Mouse (Mus musculus) forebrain, embryonic 14.5 days (tissue): ENCODE measurements around the gene Nkx3-2. TPM values are rescaled to one million over a fixed set of nuclear protein-coding genes. Genes with fewer than 3 reads are reported as not detected.
A peak's percentile ranks its signal among the peaks of the same experiment; 100 is the strongest.

Experiments used
- ATAC-seq: fragments of 200-750 bp; cut with Nextera tagmentation; 2 replicates; pipeline ENCODE4 v1.8.0; 2017; ENCODE audit warnings: mild to moderate bottlenecking, moderate library complexity
- DNase-seq: peaks from one replicate; pipeline ENCODE4 v3.0.0-alpha.2; 2015; ENCODE audit warnings: low spot score
- H3K27ac ChIP-seq: fragments of 300-500 bp; sonication (generic); 2 replicates; pipeline ENCODE4 v1.5.1; 2014; ENCODE audit warnings: low read depth, mild to moderate bottlenecking, control low read depth, low read length, moderate library complexity
- H3K27me3 ChIP-seq: fragments of 300-500 bp; sonication (generic); replicated peaks from 2 replicates; pipeline ENCODE4 v1.6.1; 2014; ENCODE audit warnings: low read length, control low read depth, mixed read lengths; ENCODE audit not compliant: control insufficient read depth, insufficient read depth
- H3K36me3 ChIP-seq: fragments of 300-500 bp; sonication (generic); 2 replicates; pipeline ENCODE4 v1.6.1; 2014; ENCODE audit warnings: low read length, control low read depth; ENCODE audit not compliant: control insufficient read depth, insufficient read depth
- H3K4me1 ChIP-seq: fragments of 300-500 bp; sonication (generic); 2 replicates; pipeline ENCODE4 v1.6.1; 2014; ENCODE audit warnings: antibody characterized with exemption, low read length, control low read depth; ENCODE audit not compliant: control insufficient read depth, insufficient read depth
- H3K4me2 ChIP-seq: fragments of 300-500 bp; sonication (generic); 2 replicates; pipeline ENCODE4 v1.6.1; 2014; ENCODE audit warnings: mild to moderate bottlenecking, control low read depth, low read length
- H3K4me3 ChIP-seq: fragments of 300-500 bp; sonication (generic); 2 replicates; pipeline ENCODE4 v1.5.1; 2014; ENCODE audit warnings: low read depth, low read length, control low read depth
- H3K9ac ChIP-seq: fragments of 300-500 bp; sonication (generic); 2 replicates; pipeline ENCODE4 v1.6.1; 2014; ENCODE audit warnings: mild to moderate bottlenecking, low read length, control low read depth, moderate library complexity
- H3K9me3 ChIP-seq: fragments of 300-500 bp; sonication (generic); replicated peaks from 2 replicates; pipeline ENCODE4 v1.6.1; 2016; ENCODE audit warnings: low read length, control low read depth, mixed read lengths; ENCODE audit not compliant: control insufficient read depth
- WGBS: fragments of 180-500 bp; shearing (Covaris S2); extraction: QIAGEN DNeasy Blood & Tissue Kit; methylation state at CpG from one replicate; pipeline ENCODE4 v1.1.7; 2014; 5-methylcytosine and 5-hydroxymethylcytosine counted together
- polyA plus RNA-seq: library from polyadenylated mRNA; unstranded; fragments of >200 nt; fragmentation: Nextera tagmentation; extraction: Ambion mirVana; gene quantifications from 2 replicates; pipeline ENCODE4 v1.2.1, GENCODE M21; 2014

Gene Nkx3-2
- polyA plus RNA-seq, 1 experiment from 2014 or later = not detected

GRCm38 (mm10) chr5:41766406-41767010 is 2.2 kb upstream of the Nkx3-2 start:
- 3% methylated on average over 27 of the region's 27 CpGs for WGBS
- peaks cover 10% of the 10 kb centered on the region for H3K4me1 ChIP-seq
- no peak for DNase-seq
- H3K9me3 ChIP-seq = no peaks in the 10 kb centered on the region
- no peaks in the 10 kb centered on the region for H3K36me3 ChIP-seq
- no peak overlapping the region for H3K4me2 ChIP-seq
- H3K27ac ChIP-seq = no peak overlapping the region
- no peak for ATAC-seq
- H3K9ac ChIP-seq = no peak overlapping the region
- H3K27me3 ChIP-seq = peaks cover 67% of the 10 kb centered on the region
- H3K4me3 ChIP-seq = no peak overlapping the region

- 2% methylated on average over 14 of the region's 14 CpGs for WGBS
- peaks cover 74% of the 10 kb centered on the region for H3K27me3 ChIP-seq
- ATAC-seq (no peak), DNase-seq (no peak)
- no peaks in the 10 kb centered on the region for H3K9me3 ChIP-seq
- H3K4me2 ChIP-seq = no peak overlapping the region
- H3K4me3 ChIP-seq = no peak overlapping the region
- H3K27ac ChIP-seq = no peak overlapping the region
- H3K36me3 ChIP-seq = no peaks in the 10 kb centered on the region
- peaks cover 10% of the 10 kb centered on the region for H3K4me1 ChIP-seq
- H3K9ac ChIP-seq = no peak overlapping the region
These were observed 1.5 kb upstream of the Nkx3-2 start for GRCm38 (mm10) chr5:41765626-41766405.

- Histone ChIP-seq H3K4me3 (peak overlapping the region; percentile 27; the same call in 1 of the 2 replicates), H3K9ac (no peak overlapping the region), H3K36me3 (no peaks in the 10 kb centered on the region), H3K27ac (no peak overlapping the region), H3K4me1 (peaks cover 10% of the 10 kb centered on the region), H3K27me3 (peaks cover 87% of the 10 kb centered on the region), H3K4me2 (peak overlapping the region; percentile 49), H3K9me3 (no peaks in the 10 kb centered on the region)
- DNase-seq (no peak), ATAC-seq (0 out of 2 replicates have a peak, but pooled peaks have one; percentile 22)
- under 1% methylated on average over 37 of the region's 41 CpGs for WGBS
These were observed 1.2 kb downstream of the Nkx3-2 start for GRCm38 (mm10) chr5:41762947-41763730.

- DNase-seq (no peak), ATAC-seq (no peak)
- 2% methylated on average over 27 of the region's 27 CpGs for WGBS
- Histone ChIP-seq H3K27ac (no peak overlapping the region), H3K4me2 (no peak overlapping the region), H3K36me3 (no peaks in the 10 kb centered on the region), H3K4me3 (peak overlapping the region; percentile 1; the same call in 1 of the 2 replicates), H3K4me1 (peaks cover 7% of the 10 kb centered on the region), H3K9me3 (no peaks in the 10 kb centered on the region), H3K9ac (no peak overlapping the region), H3K27me3 (peaks cover 87% of the 10 kb centered on the region)
These were observed 2.0 kb downstream of the Nkx3-2 start for GRCm38 (mm10) chr5:41762141-41762946.

- ATAC-seq = no peak
- under 1% methylated on average over 54 of the region's 56 CpGs for WGBS
- H3K27ac ChIP-seq = no peak overlapping the region
These were observed 2.7 kb downstream of the Nkx3-2 start for GRCm38 (mm10) chr5:41761509-41762140.

GRCm38 (mm10) chr5:41760831-41761508 is 3.3 kb downstream of the Nkx3-2 start:
- Histone ChIP-seq H3K9me3 (no peaks in the 10 kb centered on the region), H3K9ac (no peak overlapping the region), H3K36me3 (no peaks in the 10 kb centered on the region), H3K4me2 (no peak overlapping the region), H3K4me3 (peak overlapping the region; percentile 1; the same call in 1 of the 2 replicates), H3K27ac (no peak overlapping the region), H3K4me1 (peaks cover 6% of the 10 kb centered on the region; the same call in 1 of the 2 replicates), H3K27me3 (peaks cover 86% of the 10 kb centered on the region)
- ATAC-seq (no peak), DNase-seq (no peak)
- WGBS = under 1% methylated on average over 22 of the region's 22 CpGs

More at GRCm38 (mm10) chr5:41761509-41762140, 2.7 kb downstream of the Nkx3-2 start:
- peak overlapping the region; percentile 1 for H3K4me3 ChIP-seq
- no peak overlapping the region for H3K4me2 ChIP-seq
- H3K4me1 ChIP-seq = peaks cover 6% of the 10 kb centered on the region; the same call in 1 of the 2 replicates
- no peaks in the 10 kb centered on the region for H3K9me3 ChIP-seq
- no peak overlapping the region for H3K9ac ChIP-seq
- DNase-seq = no peak
- no peaks in the 10 kb centered on the region for H3K36me3 ChIP-seq
- H3K27me3 ChIP-seq = peaks cover 87% of the 10 kb centered on the region

- ATAC-seq (no peak), DNase-seq (no peak)
- no peak overlapping the region for H3K9ac ChIP-seq
- no peak overlapping the region for H3K4me3 ChIP-seq
- H3K4me1 ChIP-seq = peaks cover 6% of the 10 kb centered on the region; the same call in 1 of the 2 replicates
- H3K27me3 ChIP-seq = peaks cover 88% of the 10 kb centered on the region
- no peak overlapping the region for H3K4me2 ChIP-seq
- H3K9me3 ChIP-seq = no peaks in the 10 kb centered on the region
- no peak overlapping the region for H3K27ac ChIP-seq
- WGBS = under 1% methylated on average over 8 of the region's 8 CpGs
- H3K36me3 ChIP-seq = no peaks in the 10 kb centered on the region
These were observed 4.2 kb downstream of the Nkx3-2 start for GRCm38 (mm10) chr5:41760071-41760470.
